Mouse (Mus musculus): ENCODE measurements around the gene Slc25a5. TPM values are rescaled to one million over a fixed set of nuclear protein-coding genes. Genes with fewer than 3 reads are reported as not detected.
"Not testable (repeated sequence)": the region's sequence is repeated elsewhere in the genome, so short reads cannot be mapped to it uniquely, and the experiment has no call there.

Slc25a5 gene
- polyA plus RNA-seq, 1 experiment from 2014 or later = 483 TPM

GRCm38 (mm10) chrX:36763298-36763933 lies 32.0 kb upstream of the Slc25a5 start:
- H3K27ac ChIP-seq (replicated peaks) = peak overlapping the region; percentile 70
- no peaks in the 10 kb centered on the region for H3K27me3 ChIP-seq
- peaks cover 15% of the 10 kb centered on the region; the same call in 1 of the 2 replicates for H3K4me1 ChIP-seq
- ATAC-seq (replicated peaks) = peak; percentile 60
- no peak overlapping the region for H3K4me3 ChIP-seq
- WGBS = 24% methylated on average over 11 of the region's 11 CpGs
- peak overlapping the region; percentile 3; the same call in 1 of the 2 replicates for H3K4me2 ChIP-seq (replicated peaks)
- H3K9me3 ChIP-seq = no peaks in the 10 kb centered on the region
- no peaks in the 10 kb centered on the region for H3K36me3 ChIP-seq
- H3K9ac ChIP-seq (replicated peaks) = no peak overlapping the region

GRCm38 (mm10) chrX:36763934-36764317 lies 31.5 kb upstream of the Slc25a5 start:
- 19% methylated on average over 2 of the region's 2 CpGs for WGBS
- no peak overlapping the region for H3K9ac ChIP-seq (replicated peaks)
- peaks cover 15% of the 10 kb centered on the region; the same call in 1 of the 2 replicates for H3K4me1 ChIP-seq
- H3K4me3 ChIP-seq = no peak overlapping the region
- no peaks in the 10 kb centered on the region for H3K36me3 ChIP-seq
- no peaks in the 10 kb centered on the region for H3K9me3 ChIP-seq
- H3K27me3 ChIP-seq = no peaks in the 10 kb centered on the region
- peak overlapping the region; percentile 70 for H3K27ac ChIP-seq (replicated peaks)
- H3K4me2 ChIP-seq (replicated peaks) = peak overlapping the region; percentile 3; the same call in 1 of the 2 replicates
- ATAC-seq (replicated peaks) = no peak

- Histone ChIP-seq H3K9me3 (no peaks in the 10 kb centered on the region), H3K4me1 (peaks cover 15% of the 10 kb centered on the region; the same call in 1 of the 2 replicates), H3K27ac (replicated peaks) (no peak overlapping the region), H3K4me3 (no peak overlapping the region), H3K9ac (replicated peaks) (no peak overlapping the region), H3K36me3 (no peaks in the 10 kb centered on the region), H3K4me2 (replicated peaks) (no peak overlapping the region), H3K27me3 (no peaks in the 10 kb centered on the region)
- 48% methylated on average over 5 of the region's 5 CpGs for WGBS
- no peak for ATAC-seq (replicated peaks)
Observed at GRCm38 (mm10) chrX:36767386-36767785, 28.1 kb upstream of the Slc25a5 start.

GRCm38 (mm10) chrX:36772591-36772990 lies 22.9 kb upstream of the Slc25a5 start:
- Histone ChIP-seq H3K27ac (replicated peaks) (no peak overlapping the region), H3K4me1 (no peaks in the 10 kb centered on the region), H3K9ac (replicated peaks) (no peak overlapping the region), H3K36me3 (no peaks in the 10 kb centered on the region), H3K9me3 (no peaks in the 10 kb centered on the region), H3K4me2 (replicated peaks) (no peak overlapping the region), H3K4me3 (no peak overlapping the region), H3K27me3 (no peaks in the 10 kb centered on the region)
- 87% methylated on average over 6 of the region's 6 CpGs for WGBS
- ATAC-seq (replicated peaks) = no peak

- no peak overlapping the region for H3K4me2 ChIP-seq (replicated peaks)
- H3K27me3 ChIP-seq = no peaks in the 10 kb centered on the region
- no peak overlapping the region for H3K27ac ChIP-seq (replicated peaks)
- H3K4me3 ChIP-seq = no peak overlapping the region
- H3K9me3 ChIP-seq = no peaks in the 10 kb centered on the region
- 85% methylated on average over 5 of the region's 5 CpGs for WGBS
- H3K4me1 ChIP-seq = no peaks in the 10 kb centered on the region
- no peaks in the 10 kb centered on the region for H3K36me3 ChIP-seq
- no peak overlapping the region for H3K9ac ChIP-seq (replicated peaks)
- ATAC-seq (replicated peaks) = no peak
Observed at GRCm38 (mm10) chrX:36775520-36775919, 19.9 kb upstream of the Slc25a5 start.

- no peaks in the 10 kb centered on the region for H3K4me1 ChIP-seq
- no peak for ATAC-seq (replicated peaks)
- H3K27me3 ChIP-seq = no peaks in the 10 kb centered on the region
- no peaks in the 10 kb centered on the region for H3K9me3 ChIP-seq
- H3K27ac ChIP-seq (replicated peaks) = no peak overlapping the region
- H3K4me3 ChIP-seq = no peak overlapping the region
- no peaks in the 10 kb centered on the region for H3K36me3 ChIP-seq
- H3K4me2 ChIP-seq (replicated peaks) = no peak overlapping the region
- H3K9ac ChIP-seq (replicated peaks) = no peak overlapping the region
- 79% methylated on average over 4 of the region's 4 CpGs for WGBS
Observed at GRCm38 (mm10) chrX:36777694-36778093, 17.8 kb upstream of the Slc25a5 start.

DNA sequence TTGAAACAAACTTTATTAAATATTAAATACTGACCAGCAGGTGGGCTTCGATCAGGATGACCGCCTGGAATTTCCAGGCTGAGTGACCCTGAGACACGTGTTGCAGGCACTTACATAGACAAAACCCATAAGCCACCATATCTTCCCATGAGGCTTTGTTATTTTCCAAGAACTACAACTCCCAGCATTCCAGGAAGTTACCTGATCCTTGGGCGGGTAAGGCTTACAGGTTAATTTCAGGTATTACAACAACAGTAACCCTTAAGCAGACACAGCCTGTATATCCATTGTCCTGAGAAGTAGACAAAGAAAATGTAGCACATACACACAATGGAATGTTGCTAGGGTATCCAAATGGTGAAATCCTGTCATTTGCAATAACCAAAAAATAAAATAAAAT lies 6.1 kb upstream of the Slc25a5 start:
- H3K9ac ChIP-seq (replicated peaks) = no peak overlapping the region
- no peak overlapping the region for H3K27ac ChIP-seq (replicated peaks)
- no peak overlapping the region for H3K4me2 ChIP-seq (replicated peaks)
- no peaks in the 10 kb centered on the region for H3K27me3 ChIP-seq
- ATAC-seq (replicated peaks) = no peak
- H3K4me1 ChIP-seq = no peaks in the 10 kb centered on the region
- no peaks in the 10 kb centered on the region for H3K36me3 ChIP-seq
- no peak overlapping the region for H3K4me3 ChIP-seq
- no peaks in the 10 kb centered on the region for H3K9me3 ChIP-seq
- 65% methylated on average over 4 of the region's 4 CpGs for WGBS

DNA sequence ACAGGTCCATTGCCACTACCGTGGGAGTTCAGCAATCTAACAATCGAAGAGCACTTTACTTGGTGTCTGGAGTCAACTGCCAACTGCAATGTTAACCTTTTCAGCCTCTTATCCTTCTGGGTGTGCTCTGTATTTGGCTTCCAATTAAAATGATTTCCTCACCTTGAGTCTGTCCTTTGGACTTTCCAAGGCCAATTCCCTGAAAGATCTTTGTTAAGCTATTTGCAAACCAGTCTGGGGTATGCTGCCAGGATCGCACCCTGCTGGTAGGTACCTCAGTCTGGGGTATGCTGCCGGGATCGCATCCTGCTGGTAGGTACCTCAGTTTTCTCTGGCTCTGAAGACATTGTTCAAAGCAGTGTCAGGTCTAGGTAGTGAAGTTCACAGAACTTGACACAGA lies 880 bp upstream of the Slc25a5 start:
- 60% methylated on average over 5 of the region's 5 CpGs for WGBS
- Histone ChIP-seq H3K4me1 (peaks cover 6% of the 10 kb centered on the region; the same call in 1 of the 2 replicates), H3K9me3 (no peaks in the 10 kb centered on the region), H3K4me2 (replicated peaks) (no peak overlapping the region), H3K27ac (replicated peaks) (no peak overlapping the region), H3K9ac (replicated peaks) (no peak overlapping the region), H3K27me3 (no peaks in the 10 kb centered on the region), H3K36me3 (peaks cover 7% of the 10 kb centered on the region; the same call in 1 of the 2 replicates), H3K4me3 (no peak overlapping the region)
- ATAC-seq (replicated peaks) = no peak

- peak overlapping the region; percentile 87 for H3K27ac ChIP-seq (replicated peaks)
- H3K4me1 ChIP-seq = peaks cover 6% of the 10 kb centered on the region; the same call in 1 of the 2 replicates
- H3K4me3 ChIP-seq = peak overlapping the region; percentile 55
- peaks cover 7% of the 10 kb centered on the region; the same call in 1 of the 2 replicates for H3K36me3 ChIP-seq
- H3K9me3 ChIP-seq = no peaks in the 10 kb centered on the region
- H3K9ac ChIP-seq (replicated peaks) = peak overlapping the region; percentile 62
- H3K27me3 ChIP-seq = no peaks in the 10 kb centered on the region
- H3K4me2 ChIP-seq (replicated peaks) = peak overlapping the region; percentile 46
- WGBS = 28% methylated on average over 40 of the region's 41 CpGs
- ATAC-seq (replicated peaks) = peak; percentile 85
Observed at GRCm38 (mm10) chrX:36796163-36796581, 721 bp downstream of the Slc25a5 start.

- not testable (repeated sequence) for H3K4me1 ChIP-seq; H3K27me3 ChIP-seq; H3K9me3 ChIP-seq; ATAC-seq (replicated peaks); H3K36me3 ChIP-seq
- peak overlapping the region; percentile 62 for H3K9ac ChIP-seq (replicated peaks)
- H3K27ac ChIP-seq (replicated peaks) = peak overlapping the region; percentile 87; the same call in 1 of the 2 replicates
- H3K4me2 ChIP-seq (replicated peaks) = peak overlapping the region; percentile 46
- H3K4me3 ChIP-seq = peak overlapping the region; percentile 55
- WGBS = 76% methylated on average over 8 of the region's 8 CpGs
Observed at GRCm38 (mm10) chrX:36796734-36797133, 1.3 kb downstream of the Slc25a5 start.

GRCm38 (mm10) chrX:36799131-36799879 lies 3.9 kb downstream of the Slc25a5 start:
- Histone ChIP-seq H3K27me3 (no peaks in the 10 kb centered on the region), H3K27ac (replicated peaks) (no peak overlapping the region), H3K9ac (replicated peaks) (no peak overlapping the region), H3K36me3 (peaks cover 7% of the 10 kb centered on the region; the same call in 1 of the 2 replicates), H3K4me2 (replicated peaks) (no peak overlapping the region), H3K4me3 (no peak overlapping the region), H3K9me3 (no peaks in the 10 kb centered on the region), H3K4me1 (peaks cover 6% of the 10 kb centered on the region; the same call in 1 of the 2 replicates)
- WGBS = 55% methylated on average over 6 of the region's 6 CpGs
- no peak for ATAC-seq (replicated peaks)

- Histone ChIP-seq H3K27ac (replicated peaks) (no peak overlapping the region), H3K4me3 (no peak overlapping the region), H3K9ac (replicated peaks) (no peak overlapping the region), H3K36me3 (peaks cover 2% of the 10 kb centered on the region; the same call in 1 of the 2 replicates), H3K4me1 (peaks cover 7% of the 10 kb centered on the region), H3K9me3 (no peaks in the 10 kb centered on the region), H3K4me2 (replicated peaks) (no peak overlapping the region), H3K27me3 (no peaks in the 10 kb centered on the region)
- 83% methylated on average over 5 of the region's 5 CpGs for WGBS
- ATAC-seq (replicated peaks) = no peak
Observed at GRCm38 (mm10) chrX:36803189-36803588, 7.7 kb downstream of the Slc25a5 start.
